Mouse (Mus musculus) heart, adult 2 months (tissue): ENCODE data around the gene Lpar1. TPM values are rescaled to one million over a fixed set of nuclear protein-coding genes. Genes with fewer than 3 reads are reported as not detected.

Experiments used
- DNase-seq, 2 experiments: peaks; one replicate each; pipeline ENCODE4 v3.0.0; 2021
- H3K27ac ChIP-seq: fragments of 200-600 bp; 2 replicates; pipeline ENCODE4 v1.8.1; 2022
- H3K27me3 ChIP-seq: fragments of 200-500 bp; 2 replicates; pipeline ENCODE4 v1.6.1; 2012; ENCODE audit warnings: mild to moderate bottlenecking, low read length, inconsistent platforms, mixed read lengths; ENCODE audit not compliant: control insufficient read depth, insufficient read depth
- H3K36me3 ChIP-seq: fragments of 200-500 bp; 2 replicates; pipeline ENCODE4 v1.6.1; 2012; ENCODE audit warnings: low read length, inconsistent platforms; ENCODE audit not compliant: control insufficient read depth, insufficient read depth
- H3K4me1 ChIP-seq: fragments of 200-500 bp; 2 replicates; pipeline ENCODE4 v1.6.1; 2011; ENCODE audit warnings: low read length; ENCODE audit not compliant: control insufficient read depth, insufficient read depth
- H3K4me3 ChIP-seq: fragments of 200-600 bp; 2 replicates; pipeline ENCODE4 v1.8.1; 2022
- H3K79me2 ChIP-seq: fragments of 200-500 bp; replicated peaks from 2 replicates; pipeline ENCODE4 v1.6.1; 2012; ENCODE audit warnings: mild to moderate bottlenecking, inconsistent platforms, low read length, moderate library complexity, mixed read lengths; ENCODE audit not compliant: control insufficient read depth, insufficient read depth
- H3K9ac ChIP-seq: fragments of 200-500 bp; 2 replicates; pipeline ENCODE4 v1.6.1; 2012; ENCODE audit warnings: low read depth, mild to moderate bottlenecking, control low read depth, inconsistent platforms, low read length, mixed read lengths
- CTCF ChIP-seq: fragments of 200-600 bp; IDR thresholded peaks from 2 replicates; pipeline ENCODE4 v1.8.1; 2022; ENCODE audit warnings: antibody characterized with exemption, mild to moderate bottlenecking, moderate library complexity
- EP300 ChIP-seq: fragments of 200-500 bp; IDR thresholded peaks from 2 replicates; pipeline ENCODE4 v1.6.1; 2011; ENCODE audit warnings: low read depth, low read length, control low read depth; ENCODE audit not compliant: insufficient read depth
- POLR2A ChIP-seq: fragments of 200-500 bp; IDR thresholded peaks from 2 replicates; pipeline ENCODE4 v1.6.1; 2011; ENCODE audit warnings: mild to moderate bottlenecking, low read depth, low read length, control low read depth; ENCODE audit not compliant: insufficient read depth
- WGBS: fragments of 180-500 bp; shearing (Covaris S2); methylation state at CpG from one replicate; pipeline ENCODE4 v1.1.7; 2018; 5-methylcytosine and 5-hydroxymethylcytosine counted together
- intact Hi-C: fragments of 180-260 bp; cut with DNase I; formaldehyde crosslinking; loops from one replicate; pipeline ENCODE4 v1.15.1; 2025
- polyA plus RNA-seq: library from polyadenylated mRNA; depleted of rRNA; stranded (reverse); fragments of >200 nt; gene quantifications from 2 replicates; pipeline ENCODE4 v1.2.3, GENCODE M21; 2012
- total RNA-seq, 2 experiments: library from RNA; stranded (reverse); gene quantifications; 2 replicates each; pipeline ENCODE4 v1.2.3; 2021

Gene Lpar1
- total and polyA plus RNA-seq, 3 experiments: 8.0 to 15.8 (median 10.7) TPM

- intact Hi-C loops: no loop called here
- DNase-seq: no peak
- Histone ChIP-seq H3K36me3 (no peaks in the 10 kb centered on the region), H3K27me3 (0 out of 2 replicates have a peak, but pooled peaks cover 1% of the 10 kb centered on the region), H3K9ac (no peak overlapping the region), H3K4me3 (no peak overlapping the region), H3K27ac (no peak overlapping the region), H3K4me1 (peaks cover 2% of the 10 kb centered on the region), H3K79me2 (no peaks in the 10 kb centered on the region; the same call in 1 of the 2 replicates)
- TF ChIP-seq EP300 (no peak), CTCF (no peak), POLR2A (no peak)
- 96% methylated on average over 3 of the region's 3 CpGs for WGBS
Measured at GRCm38 (mm10) chr4:58540841-58541240, 12.9 kb downstream of the Lpar1 start.

- no peak overlapping the region for H3K4me3 ChIP-seq
- H3K27me3 ChIP-seq: 0 out of 2 replicates have a peak, but pooled peaks cover 1% of the 10 kb centered on the region
- H3K4me1 ChIP-seq: no peaks in the 10 kb centered on the region
- H3K27ac ChIP-seq: no peak overlapping the region
- TF ChIP-seq POLR2A: no peak
- TF ChIP-seq EP300: no peak
- TF ChIP-seq CTCF: no peak
- no peaks in the 10 kb centered on the region; the same call in 1 of the 2 replicates for H3K79me2 ChIP-seq
- no peak for DNase-seq
- WGBS: 73% methylated on average over 8 of the region's 8 CpGs
- intact Hi-C loops: no loop called here
- no peaks in the 10 kb centered on the region for H3K36me3 ChIP-seq
- no peak overlapping the region for H3K9ac ChIP-seq
Measured at GRCm38 (mm10) chr4:58540385-58540784, 13.3 kb downstream of the Lpar1 start.

GRCm38 (mm10) chr4:58538696-58539095, 15.0 kb downstream of the Lpar1 start:
- 93% methylated on average over 3 of the region's 3 CpGs for WGBS
- Histone ChIP-seq H3K27ac (no peak overlapping the region), H3K4me1 (peaks cover 3% of the 10 kb centered on the region), H3K36me3 (no peaks in the 10 kb centered on the region), H3K27me3 (0 out of 2 replicates have a peak, but pooled peaks cover 1% of the 10 kb centered on the region), H3K4me3 (no peak overlapping the region), H3K79me2 (no peaks in the 10 kb centered on the region), H3K9ac (no peak overlapping the region)
- intact Hi-C loops: no loop called here
- TF ChIP-seq POLR2A (no peak), CTCF (no peak), EP300 (no peak)
- no peak for DNase-seq

- Histone ChIP-seq H3K36me3 (no peaks in the 10 kb centered on the region), H3K4me3 (no peak overlapping the region), H3K27ac (no peak overlapping the region), H3K79me2 (no peaks in the 10 kb centered on the region), H3K4me1 (peaks cover 3% of the 10 kb centered on the region), H3K27me3 (0 out of 2 replicates have a peak, but pooled peaks cover 1% of the 10 kb centered on the region), H3K9ac (no peak overlapping the region)
- no peak for TF ChIP-seq EP300
- TF ChIP-seq CTCF: no peak
- TF ChIP-seq POLR2A: no peak
- intact Hi-C loops: no loop called here
- DNase-seq: no peak
- 59% methylated on average over 6 of the region's 6 CpGs for WGBS
Measured at GRCm38 (mm10) chr4:58535754-58536153, 17.9 kb downstream of the Lpar1 start.

- Histone ChIP-seq H3K4me1 (peaks cover 3% of the 10 kb centered on the region), H3K27me3 (no peaks in the 10 kb centered on the region), H3K27ac (no peak overlapping the region), H3K36me3 (no peaks in the 10 kb centered on the region), H3K9ac (no peak overlapping the region), H3K4me3 (no peak overlapping the region), H3K79me2 (no peaks in the 10 kb centered on the region)
- no peak for TF ChIP-seq EP300
- TF ChIP-seq POLR2A: no peak
- TF ChIP-seq CTCF: no peak
- intact Hi-C loops: no loop called here
- DNase-seq: no peak
- 39% methylated on average over 15 of the region's 15 CpGs for WGBS
Measured at GRCm38 (mm10) chr4:58534726-58535350, 18.9 kb downstream of the Lpar1 start.

GRCm38 (mm10) chr4:58534141-58534571, 19.5 kb downstream of the Lpar1 start:
- H3K36me3 ChIP-seq: no peaks in the 10 kb centered on the region
- TF ChIP-seq POLR2A: no peak
- TF ChIP-seq EP300: no peak
- no peak for TF ChIP-seq CTCF
- H3K27ac ChIP-seq: no peak overlapping the region
- H3K27me3 ChIP-seq: no peaks in the 10 kb centered on the region
- H3K4me1 ChIP-seq: peaks cover 3% of the 10 kb centered on the region
- H3K9ac ChIP-seq: no peak overlapping the region
- H3K79me2 ChIP-seq: no peaks in the 10 kb centered on the region
- DNase-seq: no peak
- intact Hi-C loops: no loop called here
- 43% methylated on average over 13 of the region's 13 CpGs for WGBS
- H3K4me3 ChIP-seq: no peak overlapping the region
